Mouse (Mus musculus): ENCODE results near the gene Depdc5.

Depdc5 gene

GRCm38 (mm10) chr5:33001111-33001510, 137.6 kb downstream of the Depdc5 start:
- peak; percentile 44 to 70 for DNase-seq (ENCODE audit: low spot score in 2 of 2)

GRCm38 (mm10) chr5:33002781-33003180, 139.3 kb downstream of the Depdc5 start:
- no peak for DNase-seq (ENCODE audit: low spot score in 2 of 2)

GRCm38 (mm10) chr5:33003500-33003899, 140.0 kb downstream of the Depdc5 start:
- no peak for DNase-seq (ENCODE audit: low spot score in 2 of 2)

- DNase-seq (ENCODE audit: low spot score in 2 of 2), result no peak
Measured at GRCm38 (mm10) chr5:33004110-33004509, 140.6 kb downstream of the Depdc5 start.

- DNase-seq (ENCODE audit: low spot score in 2 of 2), result no peak
Measured at GRCm38 (mm10) chr5:33005442-33006145, 142.1 kb downstream of the Depdc5 start.

- peak; percentile 72 to 87 for DNase-seq (ENCODE audit: low spot score in 2 of 2)
Measured at GRCm38 (mm10) chr5:33006670-33007069, 143.2 kb downstream of the Depdc5 start.

GRCm38 (mm10) chr5:33007371-33007770, 143.9 kb downstream of the Depdc5 start:
- no peak for DNase-seq (ENCODE audit: low spot score in 2 of 2)

GRCm38 (mm10) chr5:33009301-33009700, 145.8 kb downstream of the Depdc5 start:
- DNase-seq (ENCODE audit: low spot score in 2 of 2), result no peak

GRCm38 (mm10) chr5:33009818-33010812, 146.6 kb downstream of the Depdc5 start:
- DNase-seq (ENCODE audit: low spot score in 2 of 2), result no peak

- DNase-seq (ENCODE audit: low spot score in 2 of 2), result no peak
Measured at GRCm38 (mm10) chr5:33011132-33012106, 147.9 kb downstream of the Depdc5 start.

- no peak for DNase-seq (ENCODE audit: low spot score in 2 of 2)
Measured at GRCm38 (mm10) chr5:33014096-33014495, 150.6 kb downstream of the Depdc5 start.

GRCm38 (mm10) chr5:33015579-33015978, 152.1 kb downstream of the Depdc5 start:
- no peak for DNase-seq (ENCODE audit: low spot score in 2 of 2)

- DNase-seq (ENCODE audit: low spot score in 2 of 2), result no peak
Measured at GRCm38 (mm10) chr5:33018189-33018560, 154.7 kb downstream of the Depdc5 start.

GRCm38 (mm10) chr5:33018561-33019425, 155.3 kb downstream of the Depdc5 start, which contains the start of gene Ywhah:
Gene Ywhah (plus strand): TSS chr5:33018816.
- DNase-seq (ENCODE audit: low spot score in 2 of 2), result peak; percentile 95 to 97

GRCm38 (mm10) chr5:33019426-33019821, 155.9 kb downstream of the Depdc5 start:
- DNase-seq (ENCODE audit: low spot score in 2 of 2), result no peak

GRCm38 (mm10) chr5:33021622-33022021, 158.1 kb downstream of the Depdc5 start:
- no peak for DNase-seq (ENCODE audit: low spot score in 2 of 2)

GRCm38 (mm10) chr5:33023337-33023736, 159.8 kb downstream of the Depdc5 start:
- DNase-seq (ENCODE audit: low spot score in 2 of 2), result no peak

GRCm38 (mm10) chr5:33024474-33024873, 161.0 kb downstream of the Depdc5 start:
- DNase-seq (ENCODE audit: low spot score in 2 of 2), result no peak

GRCm38 (mm10) chr5:33028656-33029055, 165.2 kb downstream of the Depdc5 start:
- DNase-seq (ENCODE audit: low spot score in 2 of 2), result no peak

GRCm38 (mm10) chr5:33030425-33031175, 167.1 kb downstream of the Depdc5 start:
- no peak for DNase-seq (ENCODE audit: low spot score in 2 of 2)
